Mouse (Mus musculus) embryonic fibroblast, embryonic 13.5 days (primary cell): ENCODE measurements around the gene Sectm1a.

Source experiments
- CTCF ChIP-seq: IDR thresholded peaks from 2 replicates; pipeline ENCODE4 v1.5.1; 2011; ENCODE audit warnings: mild to moderate bottlenecking, control low read depth, low read length, moderate library complexity, borderline replicate concordance; ENCODE audit not compliant: insufficient read depth
- POLR2A ChIP-seq: IDR thresholded peaks from 2 replicates; pipeline ENCODE4 v1.6.1; 2011; ENCODE audit warnings: low read depth, mild to moderate bottlenecking, control low read depth, low read length, moderate library complexity

- TF ChIP-seq CTCF (no peak), POLR2A (no peak)
Observed at GRCm38 (mm10) chr11:121058122-121058521, 22.9 kb downstream of the Sectm1a start.
